Mouse (Mus musculus): ENCODE data around the gene Atf7ip2. TPM values are rescaled to one million over a fixed set of nuclear protein-coding genes. Genes with fewer than 3 reads are reported as not detected.
"Not testable (repeated sequence)": the region's sequence is repeated elsewhere in the genome, so short reads cannot be mapped to it uniquely, and the experiment has no call there.

The Atf7ip2 gene
- polyA plus RNA-seq, 1 experiment from 2014 or later: 0.38 TPM

DNA sequence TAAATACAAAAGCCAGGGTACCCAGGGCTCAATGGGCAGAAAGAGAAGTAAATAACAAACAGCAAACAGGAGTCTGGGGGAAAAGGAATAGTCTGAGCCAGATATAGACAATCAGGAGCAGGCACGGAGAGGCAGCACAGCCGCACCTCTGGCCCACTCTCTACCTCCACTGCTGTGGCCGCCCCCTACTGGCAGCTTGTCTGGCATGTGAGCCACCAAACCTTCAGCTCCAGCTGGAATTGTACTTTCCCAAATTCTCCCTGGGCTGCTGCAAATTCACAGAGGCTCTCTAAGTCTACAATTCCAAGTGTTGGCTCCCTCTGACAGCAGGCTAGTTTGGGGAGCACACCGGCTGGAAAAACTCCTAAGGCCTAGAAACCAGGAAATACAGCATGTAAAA is 82.0 kb downstream of the Atf7ip2 start:
- H3K9ac ChIP-seq (ENCODE audit: low read length): no peak overlapping the region
- 0 out of 2 replicates have a peak, but pooled peaks cover 10% of the 10 kb centered on the region for H3K9me3 ChIP-seq (ENCODE audit: control insufficient read depth, low read length)
- WGBS: 63% methylated on average over 4 of the region's 4 CpGs
- H3K27me3 ChIP-seq (ENCODE audit: control insufficient read depth, insufficient read depth, low read length): no peaks in the 10 kb centered on the region
- no peaks in the 10 kb centered on the region for H3K36me3 ChIP-seq (ENCODE audit: control insufficient read depth, insufficient read depth, low read length)
- H3K4me1 ChIP-seq (ENCODE audit: control insufficient read depth in 2 of 2, insufficient read depth in 2 of 2, low read length in 2 of 2): no peaks in the 10 kb centered on the region
- H3K4me2 ChIP-seq (ENCODE audit: low read length): no peak overlapping the region
- no peak overlapping the region for H3K27ac ChIP-seq (replicated peaks in 1 of 2; ENCODE audit: control insufficient read depth in 1 of 2, insufficient read depth in 1 of 2, low read depth in 2 of 2, low read length in 2 of 2)
- no peak for ATAC-seq (ENCODE audit: insufficient number of reproducible peaks, insufficient read depth, low FRiP score, low read depth)
- H3K4me3 ChIP-seq (ENCODE audit: control insufficient read depth in 1 of 2, insufficient read depth in 1 of 2, low read depth in 1 of 2, low read length in 2 of 2): no peak overlapping the region

DNA sequence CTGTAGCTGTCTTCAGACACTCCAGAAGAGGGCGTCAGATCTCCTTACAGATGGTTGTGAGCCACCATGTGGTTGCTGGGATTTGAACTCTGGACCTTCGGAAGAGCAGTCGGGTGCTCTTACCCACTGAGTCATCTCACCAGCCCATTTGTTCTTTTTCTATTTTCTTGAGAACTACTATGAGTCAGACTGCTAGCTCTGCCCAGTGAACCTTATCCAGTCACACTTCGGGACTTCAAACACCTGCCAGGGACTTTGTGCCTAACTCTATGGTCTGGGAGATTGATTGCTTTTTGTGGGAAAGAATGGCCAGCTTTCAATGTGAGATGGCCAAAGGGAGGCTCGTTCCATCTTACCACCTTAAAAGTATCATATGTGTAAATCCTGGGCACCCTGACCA is 84.3 kb downstream of the Atf7ip2 start:
- H3K9me3 ChIP-seq (ENCODE audit: control insufficient read depth, low read length): 0 out of 2 replicates have a peak, but pooled peaks cover 10% of the 10 kb centered on the region

GRCm38 (mm10) chr16:10280286-10280951 is 87.9 kb downstream of the Atf7ip2 start:
- Histone ChIP-seq H3K9ac (ENCODE audit: low read length) (no peak overlapping the region), H3K36me3 (ENCODE audit: control insufficient read depth, insufficient read depth, low read length) (peaks cover 26% of the 10 kb centered on the region), H3K4me3 (ENCODE audit: control insufficient read depth in 1 of 2, insufficient read depth in 1 of 2, low read depth in 1 of 2, low read length in 2 of 2) (no peak overlapping the region), H3K9me3 (ENCODE audit: control insufficient read depth, low read length) (no peaks in the 10 kb centered on the region), H3K27me3 (ENCODE audit: control insufficient read depth, insufficient read depth, low read length) (no peaks in the 10 kb centered on the region), H3K4me1 (ENCODE audit: control insufficient read depth in 2 of 2, insufficient read depth in 2 of 2, low read length in 2 of 2) (no peaks in the 10 kb centered on the region), H3K27ac (replicated peaks in 1 of 2; ENCODE audit: control insufficient read depth in 1 of 2, insufficient read depth in 1 of 2, low read depth in 2 of 2, low read length in 2 of 2) (no peak overlapping the region), H3K4me2 (ENCODE audit: low read length) (no peak overlapping the region)
- WGBS: 40% methylated on average over 12 of the region's 12 CpGs
- no peak; the same call in 1 of the 2 replicates for ATAC-seq (ENCODE audit: insufficient number of reproducible peaks, insufficient read depth, low FRiP score, low read depth)

More for the DNA sequence above, 84.3 kb downstream of the Atf7ip2 start:
- H3K4me3 ChIP-seq (ENCODE audit: control insufficient read depth in 1 of 2, insufficient read depth in 1 of 2, low read depth in 1 of 2, low read length in 2 of 2); H3K4me1 ChIP-seq (ENCODE audit: control insufficient read depth in 2 of 2, insufficient read depth in 2 of 2, low read length in 2 of 2); ATAC-seq (ENCODE audit: insufficient number of reproducible peaks, insufficient read depth, low FRiP score, low read depth); H3K36me3 ChIP-seq (ENCODE audit: control insufficient read depth, insufficient read depth, low read length); H3K27ac ChIP-seq (replicated peaks in 1 of 2; ENCODE audit: control insufficient read depth in 1 of 2, insufficient read depth in 1 of 2, low read depth in 2 of 2, low read length in 2 of 2); H3K27me3 ChIP-seq (ENCODE audit: control insufficient read depth, insufficient read depth, low read length); H3K4me2 ChIP-seq (ENCODE audit: low read length); H3K9ac ChIP-seq (ENCODE audit: low read length): not testable (repeated sequence)
- WGBS: 83% methylated on average over 5 of the region's 5 CpGs

DNA sequence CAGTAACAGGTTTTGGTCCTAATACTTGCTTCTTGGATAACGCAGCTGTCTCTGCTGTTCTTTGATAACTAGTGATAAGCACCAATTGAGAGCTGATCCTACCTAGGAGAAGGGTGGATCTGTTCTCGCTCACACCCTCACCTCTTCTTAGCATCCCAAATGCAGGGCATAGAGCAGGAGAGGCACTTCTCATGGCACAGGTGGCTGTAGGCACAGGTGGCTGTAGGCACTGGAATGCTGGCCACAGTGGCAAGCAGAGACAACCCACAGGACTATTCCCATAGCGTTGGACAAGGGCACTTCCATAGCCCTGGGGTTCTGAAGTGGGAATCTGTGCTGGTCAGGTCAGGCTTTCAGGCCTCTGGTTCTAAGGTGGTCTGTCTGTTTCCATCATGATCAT is 89.4 kb downstream of the Atf7ip2 start:
- no peaks in the 10 kb centered on the region for H3K27me3 ChIP-seq (ENCODE audit: control insufficient read depth, insufficient read depth, low read length)
- no peak overlapping the region for H3K27ac ChIP-seq (replicated peaks in 1 of 2; ENCODE audit: control insufficient read depth in 1 of 2, insufficient read depth in 1 of 2, low read depth in 2 of 2, low read length in 2 of 2)
- H3K9ac ChIP-seq (ENCODE audit: low read length): no peak overlapping the region
- peaks cover 4 to 6% of the 10 kb centered on the region in 2 experiments; a peak in 3 of 4 replicates for H3K4me1 ChIP-seq (ENCODE audit: control insufficient read depth in 2 of 2, insufficient read depth in 2 of 2, low read length in 2 of 2)
- peaks cover 27% of the 10 kb centered on the region for H3K36me3 ChIP-seq (ENCODE audit: control insufficient read depth, insufficient read depth, low read length)
- H3K4me3 ChIP-seq (ENCODE audit: control insufficient read depth in 1 of 2, insufficient read depth in 1 of 2, low read depth in 1 of 2, low read length in 2 of 2): no peak overlapping the region
- no peak for ATAC-seq (ENCODE audit: insufficient number of reproducible peaks, insufficient read depth, low FRiP score, low read depth)
- no peaks in the 10 kb centered on the region for H3K9me3 ChIP-seq (ENCODE audit: control insufficient read depth, low read length)
- 74% methylated on average over 3 of the region's 3 CpGs for WGBS
- no peak overlapping the region for H3K4me2 ChIP-seq (ENCODE audit: low read length)

DNA sequence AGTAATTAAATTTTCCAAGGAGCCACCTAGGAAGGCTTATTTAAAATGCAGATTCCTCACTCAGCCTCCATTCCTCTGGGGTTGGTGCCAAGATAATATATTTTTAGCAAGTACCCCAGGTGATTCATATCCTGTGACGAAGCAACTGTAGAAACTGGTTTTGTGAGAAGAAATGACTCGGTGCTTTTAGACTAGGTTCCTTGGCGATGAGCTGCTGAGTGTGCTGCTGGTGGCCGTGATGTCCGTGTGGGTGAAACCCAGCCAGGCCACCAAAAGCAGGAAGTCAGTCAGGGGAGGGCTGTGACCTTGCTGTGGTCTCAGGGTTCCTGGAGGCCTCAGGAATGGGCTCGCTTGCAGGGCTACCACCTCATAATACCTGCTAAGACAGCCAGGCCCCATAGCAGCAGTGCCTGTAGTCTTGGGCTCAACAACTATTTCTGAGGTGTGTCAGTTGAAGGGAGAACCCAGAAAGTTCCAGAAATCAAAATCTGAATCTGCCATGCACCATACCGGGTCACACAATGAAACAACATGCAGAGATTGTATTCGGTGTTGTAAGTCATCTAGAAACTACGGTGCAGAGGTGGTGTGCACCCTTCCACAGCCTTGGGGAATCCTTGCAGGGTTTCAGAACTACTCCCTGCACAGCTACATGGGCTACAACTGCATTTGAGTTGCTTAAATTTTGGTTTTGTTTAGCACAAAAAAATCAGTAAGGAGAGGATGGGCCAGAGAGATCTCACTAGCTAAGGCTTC is 94.2 kb downstream of the Atf7ip2 start:
- no peak for ATAC-seq (ENCODE audit: insufficient number of reproducible peaks, insufficient read depth, low FRiP score, low read depth)
- WGBS: 68% methylated on average over 9 of the region's 9 CpGs
- Histone ChIP-seq H3K4me2 (ENCODE audit: low read length) (no peak overlapping the region), H3K27ac (replicated peaks in 1 of 2; ENCODE audit: control insufficient read depth in 1 of 2, insufficient read depth in 1 of 2, low read depth in 2 of 2, low read length in 2 of 2) (no peak overlapping the region), H3K36me3 (ENCODE audit: control insufficient read depth, insufficient read depth, low read length) (peaks cover 49% of the 10 kb centered on the region), H3K4me3 (ENCODE audit: control insufficient read depth in 1 of 2, insufficient read depth in 1 of 2, low read depth in 1 of 2, low read length in 2 of 2) (no peak overlapping the region), H3K9ac (ENCODE audit: low read length) (no peak overlapping the region), H3K4me1 (ENCODE audit: control insufficient read depth in 2 of 2, insufficient read depth in 2 of 2, low read length in 2 of 2) (peaks cover 5 to 7% of the 10 kb centered on the region in 2 experiments; a peak in 3 of 4 replicates), H3K9me3 (ENCODE audit: control insufficient read depth, low read length) (no peaks in the 10 kb centered on the region), H3K27me3 (ENCODE audit: control insufficient read depth, insufficient read depth, low read length) (no peaks in the 10 kb centered on the region)

GRCm38 (mm10) chr16:10288115-10288514 is 95.6 kb downstream of the Atf7ip2 start:
- Histone ChIP-seq H3K4me2 (ENCODE audit: low read length) (no peak overlapping the region), H3K4me1 (ENCODE audit: control insufficient read depth in 2 of 2, insufficient read depth in 2 of 2, low read length in 2 of 2) (peaks cover 5 to 7% of the 10 kb centered on the region in 2 experiments; a peak in 3 of 4 replicates), H3K27me3 (ENCODE audit: control insufficient read depth, insufficient read depth, low read length) (no peaks in the 10 kb centered on the region), H3K27ac (replicated peaks in 1 of 2; ENCODE audit: control insufficient read depth in 1 of 2, insufficient read depth in 1 of 2, low read depth in 2 of 2, low read length in 2 of 2) (no peak overlapping the region), H3K4me3 (ENCODE audit: control insufficient read depth in 1 of 2, insufficient read depth in 1 of 2, low read depth in 1 of 2, low read length in 2 of 2) (no peak overlapping the region), H3K36me3 (ENCODE audit: control insufficient read depth, insufficient read depth, low read length) (peaks cover 49% of the 10 kb centered on the region), H3K9me3 (ENCODE audit: control insufficient read depth, low read length) (no peaks in the 10 kb centered on the region), H3K9ac (ENCODE audit: low read length) (no peak overlapping the region)
- no peak for ATAC-seq (ENCODE audit: insufficient number of reproducible peaks, insufficient read depth, low FRiP score, low read depth)
- 87% methylated on average over 6 of the region's 6 CpGs for WGBS

- H3K9ac ChIP-seq (ENCODE audit: low read length): no peak overlapping the region
- H3K4me3 ChIP-seq (ENCODE audit: control insufficient read depth in 1 of 2, insufficient read depth in 1 of 2, low read depth in 1 of 2, low read length in 2 of 2): no peak overlapping the region
- no peak overlapping the region for H3K27ac ChIP-seq (replicated peaks in 1 of 2; ENCODE audit: control insufficient read depth in 1 of 2, insufficient read depth in 1 of 2, low read depth in 2 of 2, low read length in 2 of 2)
- WGBS: 76% methylated on average over 10 of the region's 10 CpGs
- H3K4me2 ChIP-seq (ENCODE audit: low read length): no peak overlapping the region
- H3K36me3 ChIP-seq (ENCODE audit: control insufficient read depth, insufficient read depth, low read length): no peaks in the 10 kb centered on the region
- H3K27me3 ChIP-seq (ENCODE audit: control insufficient read depth, insufficient read depth, low read length): no peaks in the 10 kb centered on the region
- ATAC-seq (ENCODE audit: insufficient number of reproducible peaks, insufficient read depth, low FRiP score, low read depth): no peak
- peaks cover 4 to 17% of the 10 kb centered on the region in 2 experiments; a peak in 3 of 4 replicates for H3K4me1 ChIP-seq (ENCODE audit: control insufficient read depth in 2 of 2, insufficient read depth in 2 of 2, low read length in 2 of 2)
- no peaks in the 10 kb centered on the region for H3K9me3 ChIP-seq (ENCODE audit: control insufficient read depth, low read length)
These were observed 105.5 kb downstream of the Atf7ip2 start for GRCm38 (mm10) chr16:10297696-10298644.

Measured in heart, embryonic 14.5 days (tissue).